Mouse (Mus musculus) thymus, adult 2 months (tissue): Measurements from ENCODE around the gene Fam214b.

Experiments
- CTCF ChIP-seq: fragments of 200-500 bp; IDR thresholded peaks from 2 replicates; pipeline ENCODE4 v1.5.1; 2012; ENCODE audit warnings: mild to moderate bottlenecking, control low read depth, low read length, moderate library complexity, borderline replicate concordance; ENCODE audit not compliant: control insufficient read depth, poor library complexity, insufficient read depth; ENCODE audit errors: extremely low read depth
- POLR2A ChIP-seq: fragments of 200-500 bp; IDR thresholded peaks from 2 replicates; pipeline ENCODE4 v1.6.1; 2012; ENCODE audit warnings: mild to moderate bottlenecking, low read length, control low read depth, moderate library complexity; ENCODE audit not compliant: control insufficient read depth, poor library complexity, insufficient read depth; ENCODE audit errors: extremely low read depth

DNA sequence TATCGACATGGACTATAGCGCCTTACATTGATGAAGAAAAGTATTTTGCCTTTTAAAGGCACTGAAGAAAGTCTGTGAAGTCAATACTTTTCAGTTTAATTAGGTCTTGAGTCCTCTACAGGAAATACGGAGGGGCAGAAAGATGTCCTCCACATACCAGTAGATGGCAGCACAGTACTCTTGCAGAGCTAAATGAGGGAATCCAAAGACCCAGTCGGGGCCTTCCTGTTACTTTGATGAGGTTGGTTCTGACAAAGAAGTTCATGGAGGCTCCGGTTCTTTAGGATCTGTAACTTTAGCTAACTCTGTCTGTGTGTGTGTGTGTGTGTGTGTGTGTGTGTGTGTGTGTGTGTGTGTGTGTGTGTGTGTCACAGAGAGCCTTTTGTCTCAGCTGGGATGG, 1.2 kb upstream of the Fam214b start:
- TF ChIP-seq CTCF (no peak), POLR2A (no peak)
